Mouse (Mus musculus) lung, postnatal 0 days (tissue): ENCODE measurements at regions not wholly inside any gene's neighbourhood (a gene's known extent, or its start where the extent isn't known, plus 50 kb on each side); places are given as distances from the start of the nearest gene placed in this dataset.

Experiments used
- ATAC-seq: fragments of 200-750 bp; cut with Nextera tagmentation; 2 replicates; pipeline ENCODE4 v1.8.0; 2017; ENCODE audit warnings: moderate library complexity
- DNase-seq: peaks from one replicate; pipeline ENCODE4 v3.0.0-alpha.2; 2016; ENCODE audit warnings: low spot score
- H3K27ac ChIP-seq: fragments of 300-500 bp; sonication (generic); 2 replicates; pipeline ENCODE4 v1.5.1; 2014; ENCODE audit warnings: antibody characterized with exemption, mild to moderate bottlenecking, low read length, mixed read lengths
- H3K27me3 ChIP-seq: fragments of 300-500 bp; sonication (generic); replicated peaks from 2 replicates; pipeline ENCODE4 v1.6.1; 2014; ENCODE audit warnings: low read length, mixed read lengths; ENCODE audit not compliant: insufficient read depth
- H3K36me3 ChIP-seq: fragments of 300-500 bp; sonication (generic); 2 replicates; pipeline ENCODE4 v1.6.1; 2014; ENCODE audit warnings: low read length, mixed read lengths; ENCODE audit not compliant: insufficient read depth
- H3K4me1 ChIP-seq: fragments of 300-500 bp; sonication (generic); 2 replicates; pipeline ENCODE4 v1.6.1; 2014; ENCODE audit warnings: antibody characterized with exemption, low read depth, low read length, mixed read lengths; ENCODE audit not compliant: insufficient read depth
- H3K4me2 ChIP-seq: fragments of 300-500 bp; sonication (generic); replicated peaks from 2 replicates; pipeline ENCODE4 v1.6.1; 2014; ENCODE audit warnings: low read depth, mild to moderate bottlenecking, low read length, moderate library complexity, mixed read lengths
- H3K4me3 ChIP-seq: fragments of 300-500 bp; sonication (generic); 2 replicates; pipeline ENCODE4 v1.5.1; 2014; ENCODE audit warnings: low read depth, low read length
- H3K9ac ChIP-seq: fragments of 300-500 bp; sonication (generic); replicated peaks from 2 replicates; pipeline ENCODE4 v1.6.1; 2014; ENCODE audit warnings: low read depth, mild to moderate bottlenecking
- H3K9me3 ChIP-seq: fragments of 300-500 bp; sonication (generic); 2 replicates; pipeline ENCODE4 v1.6.1; 2016; ENCODE audit warnings: low read length, mixed read lengths
- CTCF ChIP-seq: IDR thresholded peaks from 2 replicates; pipeline ENCODE4 v1.5.1; 2016; ENCODE audit warnings: antibody characterized with exemption, mild to moderate bottlenecking
- EP300 ChIP-seq: IDR thresholded peaks from 2 replicates; pipeline ENCODE4 v1.6.1; 2016; ENCODE audit warnings: antibody characterized with exemption, mild to moderate bottlenecking, control low read depth
- WGBS: fragments of 180-500 bp; shearing (Covaris S2); extraction: QIAGEN DNeasy Blood & Tissue Kit; methylation state at CpG from one replicate; pipeline ENCODE4 v1.1.7; 2014; 5-methylcytosine and 5-hydroxymethylcytosine counted together

DNA sequence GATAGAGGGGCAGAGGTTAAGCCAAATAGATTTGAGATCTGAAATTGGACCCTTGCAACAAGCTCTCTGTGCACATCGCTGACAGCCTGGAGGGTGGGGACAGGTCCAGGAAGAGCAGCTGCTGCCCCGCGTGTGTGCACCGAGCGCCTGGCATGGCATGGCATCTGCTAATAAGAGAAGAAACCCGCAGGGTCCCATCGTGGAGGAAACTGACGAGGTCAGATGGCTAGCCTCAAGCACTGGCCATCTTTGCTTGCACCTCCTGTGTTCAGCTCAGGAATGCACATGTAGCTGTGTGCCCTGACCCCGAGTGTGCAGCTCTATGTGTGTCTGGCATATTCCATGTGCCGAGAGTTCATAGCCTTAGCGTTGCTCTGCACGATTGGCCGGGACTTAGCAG, 161.7 kb upstream of the Mphosph6 start:
- Histone ChIP-seq H3K9ac (no peak overlapping the region), H3K4me1 (no peaks in the 10 kb centered on the region), H3K9me3 (no peaks in the 10 kb centered on the region), H3K27ac (no peak overlapping the region), H3K36me3 (no peaks in the 10 kb centered on the region), H3K4me3 (no peak overlapping the region), H3K27me3 (no peaks in the 10 kb centered on the region), H3K4me2 (no peak overlapping the region)
- ATAC-seq = no peak
- TF ChIP-seq CTCF (no peak), EP300 (no peak)
- 81% methylated on average over 13 of the region's 13 CpGs for WGBS
- DNase-seq = no peak

DNA sequence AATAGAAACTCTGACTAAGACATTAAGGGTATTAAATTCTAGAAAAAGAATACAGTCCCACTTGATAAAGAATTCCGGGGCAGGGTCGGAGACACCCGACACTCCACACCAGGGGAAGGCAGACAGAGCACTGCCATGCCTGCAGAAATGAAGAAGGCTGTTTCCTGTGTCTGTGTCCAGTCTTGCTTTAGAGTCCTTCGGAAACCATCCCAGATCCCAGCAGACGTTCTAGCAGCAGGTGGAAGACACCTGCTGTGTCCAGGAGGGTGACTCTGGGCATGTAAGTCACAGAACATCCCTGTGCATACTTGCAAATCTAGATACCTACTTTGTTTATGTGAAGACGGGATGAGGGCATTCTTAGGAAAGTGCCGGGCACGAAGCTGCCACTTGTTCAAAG, 160.9 kb upstream of the Mphosph6 start:
- Histone ChIP-seq H3K4me1 (no peaks in the 10 kb centered on the region), H3K9me3 (no peaks in the 10 kb centered on the region), H3K9ac (no peak overlapping the region), H3K36me3 (no peaks in the 10 kb centered on the region), H3K4me2 (no peak overlapping the region), H3K27ac (no peak overlapping the region), H3K4me3 (no peak overlapping the region), H3K27me3 (no peaks in the 10 kb centered on the region)
- WGBS = 68% methylated on average over 8 of the region's 8 CpGs
- TF ChIP-seq EP300 (no peak), CTCF (no peak)
- no peak for ATAC-seq
- DNase-seq = no peak

GRCm38 (mm10) chr8:117959501-117959900, 157.8 kb upstream of the Mphosph6 start:
- no peak for TF ChIP-seq EP300
- TF ChIP-seq CTCF = no peak
- DNase-seq (no peak), ATAC-seq (no peak)
- Histone ChIP-seq H3K4me3 (no peak overlapping the region), H3K4me2 (no peak overlapping the region), H3K27ac (no peak overlapping the region), H3K9me3 (no peaks in the 10 kb centered on the region), H3K4me1 (no peaks in the 10 kb centered on the region), H3K27me3 (no peaks in the 10 kb centered on the region), H3K9ac (no peak overlapping the region), H3K36me3 (no peaks in the 10 kb centered on the region)
- 72% methylated on average over 8 of the region's 8 CpGs for WGBS

DNA sequence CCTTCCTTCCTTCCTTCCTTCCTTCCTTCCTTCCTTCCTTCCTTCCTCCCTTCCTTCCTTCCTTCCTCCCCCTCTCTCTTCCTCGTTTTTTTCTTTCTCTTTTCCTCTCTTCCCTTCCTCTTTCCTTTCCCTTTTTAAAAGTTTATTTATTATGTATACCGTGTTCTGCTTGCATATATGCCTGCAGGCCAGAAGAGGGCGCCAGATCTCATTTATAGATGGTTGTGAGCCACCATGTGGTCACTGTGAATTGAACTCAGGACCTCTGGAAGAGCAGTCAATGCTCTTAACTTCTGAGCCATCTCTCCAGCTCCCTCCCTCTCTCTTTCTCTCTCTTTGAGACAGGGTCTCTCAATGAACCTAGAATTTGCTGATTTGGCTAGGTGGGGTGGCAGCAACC, 157.2 kb upstream of the Mphosph6 start:
- Histone ChIP-seq H3K4me3 (no peak overlapping the region), H3K4me1 (no peaks in the 10 kb centered on the region), H3K27ac (no peak overlapping the region), H3K9ac (no peak overlapping the region), H3K4me2 (no peak overlapping the region), H3K27me3 (no peaks in the 10 kb centered on the region), H3K36me3 (no peaks in the 10 kb centered on the region), H3K9me3 (no peaks in the 10 kb centered on the region)
- 45% methylated on average over 3 of the region's 3 CpGs for WGBS
- TF ChIP-seq CTCF (peak; percentile 11; the same call in 1 of the 2 replicates), EP300 (no peak)
- no peak for DNase-seq
- no peak for ATAC-seq

DNA sequence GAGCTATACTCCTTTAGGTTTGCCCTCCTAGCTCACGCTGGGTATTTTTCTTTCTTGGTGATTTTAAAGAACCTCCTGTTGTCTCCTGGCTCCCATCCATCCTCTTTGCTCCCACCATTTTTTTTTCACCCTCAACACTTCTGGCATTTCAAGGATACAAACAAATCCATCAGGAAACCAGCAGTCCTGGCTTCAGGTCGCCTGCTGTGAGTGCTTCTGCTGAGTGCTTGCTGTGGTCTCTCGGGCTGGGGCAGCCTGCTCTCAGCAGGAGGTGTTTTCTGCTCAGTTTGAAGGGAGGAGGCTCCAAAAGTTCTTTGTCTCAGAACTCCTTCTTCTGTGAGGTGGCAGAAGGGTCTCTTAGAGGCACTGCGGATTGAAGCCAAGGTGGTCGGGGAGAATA, 149.9 kb upstream of the Mphosph6 start:
- Histone ChIP-seq H3K4me2 (no peak overlapping the region), H3K27ac (no peak overlapping the region), H3K4me3 (no peak overlapping the region), H3K27me3 (no peaks in the 10 kb centered on the region), H3K4me1 (no peaks in the 10 kb centered on the region), H3K9ac (no peak overlapping the region), H3K9me3 (no peaks in the 10 kb centered on the region), H3K36me3 (no peaks in the 10 kb centered on the region)
- WGBS = 12% methylated on average over 5 of the region's 5 CpGs
- DNase-seq = no peak
- no peak for ATAC-seq
- TF ChIP-seq EP300 (no peak), CTCF (no peak)

GRCm38 (mm10) chr8:117946540-117946939, 144.8 kb upstream of the Mphosph6 start:
- Histone ChIP-seq H3K27me3 (no peaks in the 10 kb centered on the region), H3K4me2 (no peak overlapping the region), H3K4me1 (no peaks in the 10 kb centered on the region), H3K9ac (no peak overlapping the region), H3K36me3 (no peaks in the 10 kb centered on the region), H3K27ac (no peak overlapping the region), H3K4me3 (no peak overlapping the region), H3K9me3 (no peaks in the 10 kb centered on the region)
- ATAC-seq = no peak
- TF ChIP-seq EP300 (no peak), CTCF (no peak)
- no peak for DNase-seq
- 52% methylated on average over 3 of the region's 3 CpGs for WGBS

GRCm38 (mm10) chr8:117934566-117935094, 132.9 kb upstream of the Mphosph6 start:
- no peak overlapping the region for H3K27ac ChIP-seq
- no peak for TF ChIP-seq CTCF
- TF ChIP-seq EP300 = no peak
- 91% methylated on average over 16 of the region's 16 CpGs for WGBS
- H3K4me2 ChIP-seq = no peak overlapping the region
- H3K36me3 ChIP-seq = no peaks in the 10 kb centered on the region
- H3K27me3 ChIP-seq = no peaks in the 10 kb centered on the region
- no peaks in the 10 kb centered on the region for H3K4me1 ChIP-seq
- ATAC-seq = no peak
- no peak overlapping the region for H3K9ac ChIP-seq
- H3K9me3 ChIP-seq = no peaks in the 10 kb centered on the region
- no peak for DNase-seq
- no peak overlapping the region for H3K4me3 ChIP-seq
